Mouse (Mus musculus) gastrocnemius, adult 2 months (tissue): ENCODE results near the gene Snx9. TPM values are rescaled to one million over a fixed set of nuclear protein-coding genes. Genes with fewer than 3 reads are reported as not detected.

Experiments
- DNase-seq: peaks from one replicate; pipeline ENCODE4 v3.0.0; 2022
- H3K27ac ChIP-seq: fragments of 200-600 bp; 2 replicates; pipeline ENCODE4 v1.8.1; 2022; ENCODE audit warnings: mild to moderate bottlenecking
- H3K4me3 ChIP-seq: fragments of 200-600 bp; 2 replicates; pipeline ENCODE4 v1.8.1; 2022; ENCODE audit warnings: mild to moderate bottlenecking, moderate library complexity
- CTCF ChIP-seq: fragments of 200-600 bp; IDR thresholded peaks from 2 replicates; pipeline ENCODE4 v1.8.1; 2022; ENCODE audit warnings: antibody characterized with exemption, mild to moderate bottlenecking, moderate library complexity
- intact Hi-C: fragments of 180-260 bp; cut with DNase I; formaldehyde crosslinking; loops from one replicate; pipeline ENCODE4 v1.15.1; 2025
- total RNA-seq, 2 experiments: library from RNA; stranded (reverse); gene quantifications; 2 replicates each; pipeline ENCODE4 v1.2.3; 2021

Gene Snx9
- total RNA-seq, 2 experiments from 2014 or later = 22.9 to 29.6 TPM

GRCm38 (mm10) chr17:5877611-5878157, 36.6 kb downstream of the Snx9 start:
- DNase-seq = no peak
- no peak overlapping the region for H3K4me3 ChIP-seq
- intact Hi-C loops = no loop called here
- no peak overlapping the region for H3K27ac ChIP-seq
- TF ChIP-seq CTCF = no peak

DNA sequence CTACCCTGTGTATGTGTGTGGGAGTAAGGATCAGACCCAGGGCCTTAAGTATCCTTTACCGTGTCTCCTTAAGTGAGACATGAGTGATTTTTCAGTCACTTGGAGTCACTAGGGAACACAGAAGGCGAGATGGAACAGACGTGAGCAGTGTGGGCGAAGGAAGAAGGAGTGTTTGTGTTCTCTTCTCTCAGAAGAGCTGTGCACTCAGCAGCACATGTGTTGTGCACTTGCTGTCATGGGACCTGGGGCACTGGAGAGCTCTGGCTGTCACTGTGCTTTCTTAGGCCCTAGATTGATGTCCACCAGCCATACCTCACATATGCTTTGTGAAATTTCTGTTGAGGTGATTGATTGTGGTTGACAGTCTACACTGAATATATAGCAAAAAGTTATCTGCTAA, 37.7 kb downstream of the Snx9 start:
- TF ChIP-seq CTCF = no peak
- intact Hi-C loops = no loop called here
- H3K4me3 ChIP-seq = no peak overlapping the region
- DNase-seq = no peak
- H3K27ac ChIP-seq = no peak overlapping the region

GRCm38 (mm10) chr17:5885474-5885873, 44.3 kb downstream of the Snx9 start:
- no peak for TF ChIP-seq CTCF
- peak overlapping the region; percentile 0 for H3K27ac ChIP-seq
- intact Hi-C loops = no loop called here
- peak; percentile 75 for DNase-seq
- no peak overlapping the region for H3K4me3 ChIP-seq

GRCm38 (mm10) chr17:5886181-5886810, 45.2 kb downstream of the Snx9 start:
- H3K4me3 ChIP-seq = no peak overlapping the region
- no peak for DNase-seq
- intact Hi-C loops = no loop called here
- peak overlapping the region; percentile 0; the same call in 1 of the 2 replicates for H3K27ac ChIP-seq
- no peak for TF ChIP-seq CTCF

DNA sequence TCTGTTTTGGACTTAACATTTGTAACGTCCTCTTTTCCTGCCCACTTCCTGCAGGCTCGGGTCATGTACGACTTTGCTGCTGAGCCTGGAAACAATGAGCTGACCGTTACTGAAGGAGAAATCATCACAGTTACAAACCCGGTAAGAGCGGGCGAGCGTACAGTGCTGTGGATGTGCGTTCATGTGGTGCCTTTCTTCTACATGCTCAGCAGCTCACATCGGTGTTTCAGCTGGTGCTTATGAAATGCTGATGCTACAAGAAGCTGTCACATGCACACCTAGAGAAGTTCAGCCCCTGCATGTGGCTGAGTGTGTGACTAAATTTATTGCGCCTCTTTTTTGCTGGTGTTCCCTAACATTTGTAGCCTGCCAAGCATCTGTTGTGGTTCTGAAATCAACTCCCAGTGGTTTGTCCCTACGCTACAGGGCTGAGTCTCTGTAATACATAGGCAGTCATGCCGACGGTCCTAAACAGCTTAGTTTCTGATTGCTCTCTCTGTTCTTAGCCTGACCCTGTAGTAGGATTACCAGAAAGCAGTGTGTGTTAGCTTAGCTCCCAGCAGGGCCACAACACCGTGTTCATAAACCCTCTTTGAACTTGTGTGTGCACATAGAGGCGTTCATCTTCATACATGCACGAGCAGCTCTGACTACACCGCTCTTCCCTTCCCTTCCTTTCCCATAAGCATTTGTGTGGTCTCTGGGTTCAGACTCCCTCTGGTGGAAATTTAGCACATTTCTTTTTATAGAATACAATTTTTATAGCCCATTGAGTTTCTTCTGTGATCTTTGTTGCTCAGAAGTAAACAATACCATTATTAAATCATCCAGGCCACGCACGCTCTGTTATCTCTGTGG, 46.0 kb downstream of the Snx9 start:
- DNase-seq = no peak
- intact Hi-C loops = no loop called here
- H3K27ac ChIP-seq = peak overlapping the region; percentile 51; the same call in 1 of the 2 replicates
- H3K4me3 ChIP-seq = peak overlapping the region; percentile 19; the same call in 1 of the 2 replicates
- peak; percentile 54 for TF ChIP-seq CTCF

DNA sequence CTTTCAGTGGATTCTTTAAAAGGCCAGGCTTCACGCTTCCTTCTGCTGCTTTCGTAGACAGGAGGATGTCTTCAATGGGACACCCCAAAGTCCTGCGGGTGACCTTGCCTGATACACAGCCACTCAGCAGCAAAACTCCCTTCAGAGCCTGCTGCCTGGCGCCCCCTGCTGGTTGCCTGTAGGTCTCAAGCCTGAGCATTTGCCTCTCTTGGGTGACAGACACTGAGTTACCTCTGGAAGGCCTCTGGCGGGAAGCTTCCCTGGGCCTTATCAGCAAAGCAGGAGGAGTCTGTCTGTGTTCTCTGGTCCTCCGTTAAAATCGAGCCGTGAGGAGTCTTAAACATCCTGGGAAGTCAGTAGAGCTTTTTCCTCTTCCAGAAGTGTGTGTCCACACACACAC, 49.3 kb downstream of the Snx9 start:
- TF ChIP-seq CTCF = peak; percentile 98
- Histone ChIP-seq H3K27ac (no peak overlapping the region), H3K4me3 (no peak overlapping the region)
- peak; percentile 89 for DNase-seq
- intact Hi-C loops = loop anchor here (1.0 to 5.0 kb wide), 2 partner anchors 48 to 94 kb away; partner anchors contain the start of gene Snx9

GRCm38 (mm10) chr17:5891933-5892683, 51.0 kb downstream of the Snx9 start:
- TF ChIP-seq CTCF = no peak
- DNase-seq = no peak
- Histone ChIP-seq H3K4me3 (no peak overlapping the region), H3K27ac (no peak overlapping the region)
- intact Hi-C loops = loop anchor here (5.0 kb wide), 1 partner anchor 50 kb away; the partner anchor contains the start of gene Snx9

DNA sequence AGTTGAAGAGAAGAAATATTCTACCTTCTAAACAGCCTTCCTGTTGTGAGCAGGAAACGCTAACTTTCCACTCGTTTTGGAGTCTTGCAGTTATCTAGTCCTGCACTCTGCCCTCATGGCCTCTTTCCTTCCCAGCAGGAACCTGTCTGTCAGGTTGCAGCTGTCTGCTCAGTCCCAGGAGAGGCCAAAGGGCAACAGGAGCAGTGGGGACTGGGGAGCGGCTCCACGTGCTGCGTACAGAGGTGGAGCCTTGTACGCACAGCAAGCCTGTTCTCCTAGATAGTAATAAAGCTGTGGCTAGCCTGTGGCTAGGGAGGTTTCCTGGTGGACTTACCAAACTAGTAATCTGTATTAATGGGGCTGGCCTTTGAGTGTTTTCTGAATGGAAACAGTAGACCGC, 52.0 kb downstream of the Snx9 start:
- H3K27ac ChIP-seq = no peak overlapping the region
- H3K4me3 ChIP-seq = no peak overlapping the region
- intact Hi-C loops = loop anchor here (5.0 kb wide), 1 partner anchor 51 kb away; the partner anchor contains the start of gene Snx9
- no peak for TF ChIP-seq CTCF
- no peak for DNase-seq

DNA sequence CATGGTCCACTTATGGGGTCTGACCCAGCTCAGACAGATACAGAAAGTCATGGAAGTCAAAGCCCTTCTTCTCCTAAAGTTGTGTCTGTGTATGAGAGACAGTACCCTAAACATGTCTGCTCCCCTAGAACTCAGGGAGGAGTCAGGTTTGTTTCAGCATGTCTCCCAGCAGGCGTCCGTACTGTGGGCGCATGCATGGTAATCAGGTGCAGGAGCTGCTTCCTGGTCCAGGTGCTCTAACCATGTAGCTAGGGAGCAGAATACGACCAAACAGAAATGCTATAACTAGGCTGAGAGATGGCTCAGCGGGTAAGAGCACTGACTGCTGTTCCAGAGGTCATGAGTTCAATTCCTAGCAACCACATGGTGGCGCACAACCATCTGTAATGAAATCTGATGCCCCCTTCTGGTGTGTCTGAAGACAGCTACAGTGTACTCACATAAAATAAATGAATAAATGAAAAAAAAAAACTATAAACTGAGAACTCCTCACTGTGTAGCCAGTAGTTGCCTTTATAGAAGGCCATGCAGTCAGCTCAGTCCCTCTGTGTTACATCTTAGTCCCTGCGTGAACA, 52.5 kb downstream of the Snx9 start:
- TF ChIP-seq CTCF = peak; percentile 14; the same call in 1 of the 2 replicates
- Histone ChIP-seq H3K27ac (no peak overlapping the region), H3K4me3 (no peak overlapping the region)
- intact Hi-C loops = loop anchor here (5.0 kb wide), 1 partner anchor 51 kb away; the partner anchor contains the start of gene Snx9
- DNase-seq = no peak

DNA sequence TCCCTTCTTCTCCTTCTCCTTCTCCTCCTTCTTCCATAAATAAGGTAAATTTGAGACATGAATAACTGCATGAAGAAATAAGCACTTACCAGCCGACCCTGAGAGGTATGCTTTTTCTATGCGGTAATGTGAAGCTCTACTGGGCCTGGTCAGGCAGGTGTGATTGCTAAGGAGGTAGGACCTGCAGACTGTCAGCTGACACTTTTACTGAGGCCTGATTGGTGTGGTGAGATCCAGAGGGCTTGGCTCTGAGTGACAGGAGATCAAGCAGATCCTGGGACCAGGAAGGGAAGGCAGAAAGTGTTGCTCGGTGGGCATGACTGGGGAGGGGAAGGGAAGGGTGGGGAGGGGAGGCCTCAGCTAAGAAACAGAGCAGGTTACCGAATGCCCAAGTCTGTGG, 54.9 kb downstream of the Snx9 start:
- no peak for TF ChIP-seq CTCF
- intact Hi-C loops = no loop called here
- DNase-seq = no peak
- no peak overlapping the region for H3K27ac ChIP-seq
- H3K4me3 ChIP-seq = no peak overlapping the region

- Histone ChIP-seq H3K27ac (no peak overlapping the region), H3K4me3 (no peak overlapping the region)
- TF ChIP-seq CTCF = no peak
- intact Hi-C loops = no loop called here
- DNase-seq = no peak
Observed at GRCm38 (mm10) chr17:5896607-5897006, 55.5 kb downstream of the Snx9 start.
